Mouse (Mus musculus) heart, embryonic 13.5 days (tissue): ENCODE results near the gene Hist1h2ad. TPM values are rescaled to one million over a fixed set of nuclear protein-coding genes. Genes with fewer than 3 reads are reported as not detected.

Experiments used
- ATAC-seq: fragments of 200-750 bp; cut with Nextera tagmentation; 2 replicates; pipeline ENCODE4 v1.8.0; 2017; ENCODE audit warnings: moderate TSS enrichment; ENCODE audit not compliant: insufficient number of reproducible peaks, low FRiP score, low TSS enrichment; ENCODE audit errors: extremely low read depth
- H3K27ac ChIP-seq: fragments of 300-500 bp; sonication (generic); replicated peaks from 2 replicates; pipeline ENCODE4 v1.5.1; 2015; ENCODE audit warnings: moderate library complexity, mild to moderate bottlenecking, inconsistent platforms
- H3K27me3 ChIP-seq: fragments of 300-500 bp; sonication (generic); replicated peaks from 2 replicates; pipeline ENCODE4 v1.6.1; 2015; ENCODE audit warnings: mild to moderate bottlenecking, inconsistent platforms
- H3K36me3 ChIP-seq: fragments of 300-500 bp; sonication (generic); 2 replicates; pipeline ENCODE4 v1.6.1; 2015; ENCODE audit warnings: mild to moderate bottlenecking, inconsistent platforms
- H3K4me1 ChIP-seq: fragments of 300-500 bp; sonication (generic); 2 replicates; pipeline ENCODE4 v1.6.1; 2015; ENCODE audit warnings: inconsistent platforms
- H3K4me2 ChIP-seq: fragments of 300-500 bp; sonication (generic); 2 replicates; pipeline ENCODE4 v1.6.1; 2015; ENCODE audit warnings: inconsistent platforms, mild to moderate bottlenecking, moderate library complexity
- H3K4me3 ChIP-seq: fragments of 300-500 bp; sonication (generic); 2 replicates; pipeline ENCODE4 v1.5.1; 2015; ENCODE audit warnings: moderate library complexity, mild to moderate bottlenecking, inconsistent platforms
- H3K9ac ChIP-seq: fragments of 300-500 bp; sonication (generic); 2 replicates; pipeline ENCODE4 v1.6.1; 2015; ENCODE audit warnings: inconsistent platforms, mild to moderate bottlenecking, moderate library complexity
- H3K9me3 ChIP-seq: fragments of 300-500 bp; sonication (generic); 2 replicates; pipeline ENCODE4 v1.6.1; 2016; ENCODE audit warnings: inconsistent platforms
- WGBS: fragments of 180-500 bp; shearing (Covaris S2); methylation state at CpG from one replicate; pipeline ENCODE4 v1.1.7; 2015; ENCODE audit warnings: mixed read lengths; 5-methylcytosine and 5-hydroxymethylcytosine counted together
- polyA plus RNA-seq: library from polyadenylated mRNA; unstranded; fragments of >200 nt; fragmentation: Nextera tagmentation; extraction: Ambion mirVana; gene quantifications from 2 replicates; pipeline ENCODE4 v1.2.1, GENCODE M21; 2015

Hist1h2ad gene
- polyA plus RNA-seq, 1 experiment from 2014 or later, result 0.60 TPM

- Histone ChIP-seq H3K4me3 (no peak overlapping the region), H3K27ac (0 out of 2 replicates have a peak overlapping the region, but pooled peaks have one; percentile 51), H3K4me1 (peaks cover 15% of the 10 kb centered on the region), H3K9me3 (no peaks in the 10 kb centered on the region), H3K27me3 (no peaks in the 10 kb centered on the region), H3K4me2 (no peak overlapping the region), H3K36me3 (no peaks in the 10 kb centered on the region), H3K9ac (no peak overlapping the region)
- WGBS, result 85% methylated on average over 7 of the region's 7 CpGs
- no peak for ATAC-seq
Observed at GRCm38 (mm10) chr13:23592614-23593013, 18.4 kb downstream of the Hist1h2ad start.

GRCm38 (mm10) chr13:23593051-23593770 is 19.0 kb downstream of the Hist1h2ad start:
- no peak overlapping the region for H3K4me3 ChIP-seq
- no peaks in the 10 kb centered on the region for H3K9me3 ChIP-seq
- no peak overlapping the region for H3K4me2 ChIP-seq
- peaks cover 15% of the 10 kb centered on the region for H3K4me1 ChIP-seq
- H3K27me3 ChIP-seq, result no peaks in the 10 kb centered on the region
- no peaks in the 10 kb centered on the region for H3K36me3 ChIP-seq
- 59% methylated on average over 5 of the region's 5 CpGs for WGBS
- ATAC-seq, result no peak
- no peak overlapping the region for H3K9ac ChIP-seq
- peak overlapping the region; percentile 51 for H3K27ac ChIP-seq

- Histone ChIP-seq H3K4me3 (no peak overlapping the region), H3K9me3 (no peaks in the 10 kb centered on the region), H3K9ac (no peak overlapping the region), H3K4me2 (no peak overlapping the region), H3K27ac (no peak overlapping the region), H3K4me1 (peaks cover 15% of the 10 kb centered on the region), H3K36me3 (no peaks in the 10 kb centered on the region), H3K27me3 (no peaks in the 10 kb centered on the region)
- WGBS, result 57% methylated on average over 2 of the region's 2 CpGs
- ATAC-seq, result no peak
Observed at GRCm38 (mm10) chr13:23595185-23595584, 21.0 kb downstream of the Hist1h2ad start.

GRCm38 (mm10) chr13:23595622-23596372 is 21.6 kb downstream of the Hist1h2ad start:
- WGBS, result 75% methylated on average over 7 of the region's 7 CpGs
- H3K4me1 ChIP-seq, result peaks cover 15% of the 10 kb centered on the region
- no peak overlapping the region for H3K4me3 ChIP-seq
- H3K9me3 ChIP-seq, result no peaks in the 10 kb centered on the region
- H3K9ac ChIP-seq, result no peak overlapping the region
- no peak overlapping the region for H3K4me2 ChIP-seq
- no peak for ATAC-seq
- H3K27me3 ChIP-seq, result no peaks in the 10 kb centered on the region
- 0 out of 2 replicates have a peak overlapping the region, but pooled peaks have one; percentile 28 for H3K27ac ChIP-seq
- H3K36me3 ChIP-seq, result no peaks in the 10 kb centered on the region

GRCm38 (mm10) chr13:23597957-23598356 is 23.8 kb downstream of the Hist1h2ad start:
- Histone ChIP-seq H3K4me1 (peaks cover 14% of the 10 kb centered on the region), H3K9me3 (no peaks in the 10 kb centered on the region), H3K9ac (no peak overlapping the region), H3K27me3 (no peaks in the 10 kb centered on the region), H3K27ac (no peak overlapping the region), H3K36me3 (no peaks in the 10 kb centered on the region), H3K4me3 (no peak overlapping the region), H3K4me2 (no peak overlapping the region)
- WGBS, result 7% methylated on average over 9 of the region's 9 CpGs
- no peak for ATAC-seq

- Histone ChIP-seq H3K9me3 (no peaks in the 10 kb centered on the region), H3K27ac (no peak overlapping the region), H3K27me3 (no peaks in the 10 kb centered on the region), H3K4me1 (no peaks in the 10 kb centered on the region), H3K36me3 (no peaks in the 10 kb centered on the region), H3K4me3 (no peak overlapping the region), H3K4me2 (no peak overlapping the region), H3K9ac (no peak overlapping the region)
- 47% methylated on average over 7 of the region's 7 CpGs for WGBS
- no peak for ATAC-seq
Observed at GRCm38 (mm10) chr13:23603182-23603699, 29.1 kb downstream of the Hist1h2ad start.

GRCm38 (mm10) chr13:23604452-23604851 is 30.3 kb downstream of the Hist1h2ad start:
- Histone ChIP-seq H3K4me2 (no peak overlapping the region), H3K27me3 (no peaks in the 10 kb centered on the region), H3K9me3 (no peaks in the 10 kb centered on the region), H3K36me3 (no peaks in the 10 kb centered on the region), H3K4me3 (no peak overlapping the region), H3K27ac (no peak overlapping the region), H3K4me1 (no peaks in the 10 kb centered on the region), H3K9ac (no peak overlapping the region)
- no peak for ATAC-seq
- 76% methylated on average over 3 of the region's 3 CpGs for WGBS

GRCm38 (mm10) chr13:23605052-23605451 is 30.9 kb downstream of the Hist1h2ad start:
- Histone ChIP-seq H3K36me3 (no peaks in the 10 kb centered on the region), H3K27me3 (no peaks in the 10 kb centered on the region), H3K4me2 (no peak overlapping the region), H3K9me3 (no peaks in the 10 kb centered on the region), H3K4me1 (no peaks in the 10 kb centered on the region), H3K9ac (no peak overlapping the region), H3K4me3 (no peak overlapping the region), H3K27ac (no peak overlapping the region)
- ATAC-seq, result no peak
- 79% methylated on average over 3 of the region's 3 CpGs for WGBS

GRCm38 (mm10) chr13:23609209-23609608 is 35.0 kb downstream of the Hist1h2ad start:
- Histone ChIP-seq H3K4me3 (no peak overlapping the region), H3K9ac (no peak overlapping the region), H3K27me3 (no peaks in the 10 kb centered on the region), H3K4me2 (no peak overlapping the region), H3K27ac (no peak overlapping the region), H3K36me3 (no peaks in the 10 kb centered on the region), H3K4me1 (no peaks in the 10 kb centered on the region), H3K9me3 (no peaks in the 10 kb centered on the region)
- WGBS, result 56% methylated on average over 4 of the region's 4 CpGs
- ATAC-seq, result no peak

- H3K27ac ChIP-seq, result no peak overlapping the region
- no peak overlapping the region for H3K4me3 ChIP-seq
- H3K9ac ChIP-seq, result no peak overlapping the region
- no peaks in the 10 kb centered on the region for H3K4me1 ChIP-seq
- H3K4me2 ChIP-seq, result no peak overlapping the region
- no peaks in the 10 kb centered on the region for H3K9me3 ChIP-seq
- ATAC-seq, result no peak
- H3K36me3 ChIP-seq, result no peaks in the 10 kb centered on the region
- no peaks in the 10 kb centered on the region for H3K27me3 ChIP-seq
Observed at GRCm38 (mm10) chr13:23609844-23610243, 35.7 kb downstream of the Hist1h2ad start.

GRCm38 (mm10) chr13:23610393-23610792 is 36.2 kb downstream of the Hist1h2ad start:
- Histone ChIP-seq H3K9ac (no peak overlapping the region), H3K4me2 (no peak overlapping the region), H3K27ac (no peak overlapping the region), H3K4me3 (no peak overlapping the region), H3K36me3 (no peaks in the 10 kb centered on the region), H3K27me3 (no peaks in the 10 kb centered on the region), H3K4me1 (no peaks in the 10 kb centered on the region), H3K9me3 (no peaks in the 10 kb centered on the region)
- ATAC-seq, result no peak
- 58% methylated on average over 2 of the region's 2 CpGs for WGBS
